Mouse (Mus musculus): ENCODE measurements around the gene Klhl11.

DNA sequence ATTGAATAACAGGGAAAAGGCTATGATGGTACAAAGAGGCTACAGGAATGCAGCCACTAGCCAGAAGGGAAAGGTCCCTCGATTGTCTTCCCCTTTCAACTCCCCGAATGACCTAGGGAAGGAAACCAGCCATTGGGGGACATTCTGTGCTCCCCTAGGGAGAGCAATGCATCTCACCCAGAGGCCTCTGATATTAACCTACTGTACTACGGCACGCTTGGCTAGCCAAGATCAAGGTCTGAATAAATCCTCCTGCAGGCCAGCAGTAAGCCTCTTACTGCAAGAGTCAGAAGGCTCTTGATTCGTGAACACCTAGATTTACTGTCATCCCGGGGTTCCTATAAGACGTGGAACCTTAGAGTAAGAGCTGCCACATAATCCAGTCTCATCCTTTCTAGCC, 28.1 kb upstream of the Klhl11 start:
- no peak for TF ChIP-seq POLR2A (IDR thresholded peaks at IDR 0.05; ENCODE audit: insufficient read depth, low read depth, low read length)
- no peak for TF ChIP-seq CTCF (IDR thresholded peaks at IDR 0.05)
- TF ChIP-seq EP300 (IDR thresholded peaks at IDR 0.05; ENCODE audit: insufficient read depth, low read depth, low read length), result no peak
